Mouse (Mus musculus) embryonic fibroblast, embryonic 13.5 days (primary cell): ENCODE measurements around the gene Sema4c.

Experiments used
- CTCF ChIP-seq: IDR thresholded peaks from 2 replicates; pipeline ENCODE4 v1.5.1; 2011; ENCODE audit warnings: mild to moderate bottlenecking, control low read depth, low read length, moderate library complexity, borderline replicate concordance; ENCODE audit not compliant: insufficient read depth
- POLR2A ChIP-seq: IDR thresholded peaks from 2 replicates; pipeline ENCODE4 v1.6.1; 2011; ENCODE audit warnings: low read depth, mild to moderate bottlenecking, control low read depth, low read length, moderate library complexity

DNA sequence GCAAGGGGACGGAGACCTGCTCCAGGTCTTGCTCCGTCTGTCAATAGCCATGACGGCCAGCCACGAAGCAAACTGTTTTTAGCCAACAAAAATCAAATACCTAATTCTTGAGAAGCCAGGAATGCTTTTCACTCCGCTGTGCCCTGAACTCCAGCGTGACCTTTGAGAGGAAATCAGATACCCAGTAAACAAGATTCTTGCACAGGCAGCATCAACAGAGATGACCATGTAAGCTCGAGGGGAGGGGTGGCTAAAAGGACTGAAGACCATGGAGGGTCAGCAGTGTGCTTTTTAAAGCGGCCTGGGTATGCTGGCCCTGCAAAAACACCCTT is 21.8 kb downstream of the Sema4c start:
- no peak for TF ChIP-seq POLR2A
- TF ChIP-seq CTCF, result no peak
